Mouse (Mus musculus) lung, postnatal 36 days (tissue): Measurements from ENCODE around the gene Gm2a.
"Not testable (repeated sequence)": the region's sequence is repeated elsewhere in the genome, so short reads cannot be mapped to it uniquely, and the experiment has no call there.

Experiments
- DNase-seq: peaks from one replicate; pipeline ENCODE4 v3.0.0; 2022; ENCODE audit warnings: mixed read lengths

Gm2a gene

DNA sequence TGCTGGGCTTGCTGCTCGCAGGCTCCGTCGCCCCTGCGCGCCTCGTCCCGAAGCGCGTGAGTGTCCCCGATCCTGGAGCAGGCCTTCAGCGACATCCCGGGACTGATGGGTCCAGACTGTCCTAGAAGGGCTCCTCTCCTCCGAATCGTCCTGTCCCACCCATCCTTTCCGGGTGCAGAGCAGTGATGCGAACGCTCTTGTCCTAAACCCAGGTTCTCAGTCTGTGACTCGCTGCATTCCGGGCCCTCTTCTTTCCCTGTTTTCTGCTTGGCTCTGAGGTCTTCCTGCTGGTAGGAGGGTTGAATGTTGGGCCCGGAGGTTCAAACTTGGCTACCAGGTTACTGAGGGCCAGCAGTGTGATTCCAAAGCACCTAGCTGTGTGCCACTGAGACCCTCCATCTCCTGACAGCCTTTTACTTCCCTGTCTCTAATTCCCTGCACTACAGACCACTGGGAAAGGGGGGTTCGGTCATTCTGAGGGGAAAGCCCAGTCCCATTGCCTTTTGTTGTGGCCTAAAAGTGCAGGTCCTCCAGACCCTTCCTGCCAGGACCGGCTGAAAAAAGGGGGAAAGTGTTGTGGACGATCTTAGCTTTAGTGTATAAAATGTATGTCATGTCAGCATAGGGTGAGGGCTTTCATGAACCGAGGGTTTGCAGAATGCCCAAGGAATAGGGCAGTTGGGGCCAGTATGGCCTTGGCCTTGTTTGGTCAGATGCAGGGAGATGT, 437 bp downstream of the Gm2a start:
- peak; percentile 22 for DNase-seq

DNA sequence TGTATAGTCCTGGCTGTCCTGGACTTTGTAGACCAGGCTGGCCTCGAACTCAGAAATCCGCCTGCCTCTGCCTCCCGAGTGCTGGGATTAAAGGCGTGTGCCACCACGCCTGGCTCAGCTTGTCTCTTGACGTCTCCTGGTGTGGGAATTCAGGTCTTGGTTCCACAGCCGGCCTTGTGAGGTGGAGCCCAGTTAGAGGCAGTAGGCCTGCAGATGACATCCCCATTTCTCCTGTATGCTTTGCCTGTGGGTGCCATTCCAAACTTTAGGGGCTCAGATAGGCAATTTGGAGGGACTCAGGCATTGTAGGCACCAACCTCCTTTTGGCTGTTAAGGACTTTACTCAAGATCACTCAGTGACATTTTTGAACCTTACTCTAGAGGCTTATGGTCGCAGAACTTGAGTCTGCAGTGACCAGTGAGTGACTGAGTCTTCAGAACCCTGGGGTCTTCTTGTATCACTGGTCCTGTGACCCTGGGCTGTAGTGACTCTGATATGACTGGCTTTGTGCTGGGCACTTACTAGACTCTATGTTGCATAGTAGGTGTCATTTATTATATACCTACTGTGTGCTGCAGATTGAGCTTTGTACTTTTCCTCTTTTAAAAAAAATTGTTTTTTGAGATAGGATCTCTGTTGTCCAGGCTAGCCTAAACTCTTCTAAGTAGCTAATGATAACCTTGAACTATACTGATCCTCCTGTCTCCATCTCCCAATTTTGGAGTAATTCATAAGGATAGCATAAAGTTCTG, 1.3 kb downstream of the Gm2a start:
- no peak for DNase-seq

DNA sequence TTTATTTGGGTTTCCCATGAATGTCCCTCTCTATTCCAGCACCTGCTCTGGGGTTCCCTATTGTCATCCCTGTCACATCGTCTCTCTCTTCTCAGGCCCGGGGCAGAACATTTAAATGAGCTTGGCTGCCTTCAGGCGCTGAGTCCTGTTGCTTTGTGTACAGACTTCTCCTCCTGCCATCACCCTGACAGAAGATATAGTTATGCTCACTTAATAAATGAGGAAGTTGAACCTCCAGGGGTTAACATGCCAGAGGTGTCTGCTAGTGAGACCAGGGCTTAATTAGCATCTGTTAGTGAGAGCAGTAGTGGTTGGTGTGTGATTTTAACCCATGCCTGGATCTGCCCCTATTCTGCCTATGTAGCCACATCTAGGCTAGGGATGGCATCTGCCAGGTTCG, 2.0 kb downstream of the Gm2a start:
- no peak for DNase-seq

DNA sequence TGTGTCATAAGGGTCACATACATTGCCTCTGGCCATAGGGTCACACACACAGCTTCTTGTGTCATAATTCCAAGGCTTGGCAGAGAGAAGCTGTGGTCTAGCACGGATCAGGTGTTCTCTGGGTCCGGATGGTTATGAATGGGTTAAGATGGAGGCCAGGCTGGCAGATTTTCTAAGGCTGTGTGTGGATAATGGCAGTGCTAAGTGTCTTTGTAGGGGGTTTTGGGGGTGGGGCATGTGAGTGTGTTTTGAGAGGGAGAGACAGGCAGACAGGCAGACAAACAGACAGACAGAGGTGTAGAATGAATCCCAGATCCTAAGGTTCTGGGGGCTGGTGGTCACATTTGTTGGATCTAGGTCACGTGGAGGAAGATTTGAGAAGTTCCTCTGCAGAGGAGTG, 4.1 kb downstream of the Gm2a start:
- no peak for DNase-seq

DNA sequence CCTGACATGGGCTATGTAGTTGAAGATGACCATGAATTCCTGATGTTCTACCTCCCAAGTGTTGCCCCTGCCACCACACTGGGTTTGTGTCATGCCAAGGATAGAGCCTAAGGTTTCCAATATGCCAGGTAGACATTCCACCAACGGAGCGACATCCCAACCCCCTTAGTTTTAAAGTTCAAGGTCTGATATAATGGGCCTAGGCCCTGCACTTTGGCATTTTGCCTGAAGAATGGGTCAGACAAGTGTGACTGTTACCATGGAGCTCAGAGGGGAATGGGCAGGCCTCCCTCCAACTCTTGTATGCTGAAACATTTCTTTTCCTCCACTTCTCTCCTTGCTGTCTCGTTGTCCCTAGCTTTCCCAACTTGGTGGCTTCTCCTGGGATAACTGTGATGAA, 5.3 kb downstream of the Gm2a start:
- DNase-seq = no peak

DNA sequence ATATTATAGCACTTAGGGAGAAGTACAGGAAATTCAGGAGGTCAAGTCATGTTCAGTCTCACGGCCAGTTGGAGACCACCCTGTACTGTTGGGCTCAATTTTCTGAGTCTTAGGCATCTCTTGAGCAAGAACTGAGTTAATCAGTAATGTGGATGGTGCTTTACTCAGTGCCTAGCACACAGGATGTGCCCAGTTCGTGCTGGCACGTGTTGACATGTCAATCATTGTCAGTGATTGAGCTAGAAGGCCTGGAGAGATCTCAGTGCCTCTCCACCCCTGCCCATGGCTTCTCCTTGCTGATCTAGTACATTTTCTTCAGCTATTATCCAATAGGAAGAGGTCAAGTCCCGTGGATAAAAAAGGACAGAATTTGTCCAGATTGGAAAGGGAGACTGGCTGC, 7.5 kb downstream of the Gm2a start:
- no peak for DNase-seq

DNA sequence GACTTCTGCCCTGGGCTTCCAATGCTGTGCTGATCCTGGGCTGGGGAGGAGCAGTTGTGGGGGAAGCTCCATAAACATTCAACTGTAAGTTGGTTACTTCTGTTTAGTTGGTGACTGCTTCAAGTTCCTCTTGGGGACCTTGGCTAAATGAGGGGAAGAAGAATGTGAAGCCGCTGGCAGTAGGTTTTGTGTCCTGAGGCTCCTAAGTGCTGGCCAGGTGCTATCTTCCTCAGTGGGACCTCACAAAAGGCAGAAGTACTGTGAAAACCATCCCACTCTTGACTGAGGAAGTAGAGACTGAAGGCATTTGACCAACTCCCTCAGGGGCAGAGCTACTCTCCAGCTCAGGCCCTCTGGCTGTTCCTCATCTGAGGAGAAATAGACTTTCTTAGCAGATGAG, 8.7 kb downstream of the Gm2a start:
- peak; percentile 23 for DNase-seq

DNA sequence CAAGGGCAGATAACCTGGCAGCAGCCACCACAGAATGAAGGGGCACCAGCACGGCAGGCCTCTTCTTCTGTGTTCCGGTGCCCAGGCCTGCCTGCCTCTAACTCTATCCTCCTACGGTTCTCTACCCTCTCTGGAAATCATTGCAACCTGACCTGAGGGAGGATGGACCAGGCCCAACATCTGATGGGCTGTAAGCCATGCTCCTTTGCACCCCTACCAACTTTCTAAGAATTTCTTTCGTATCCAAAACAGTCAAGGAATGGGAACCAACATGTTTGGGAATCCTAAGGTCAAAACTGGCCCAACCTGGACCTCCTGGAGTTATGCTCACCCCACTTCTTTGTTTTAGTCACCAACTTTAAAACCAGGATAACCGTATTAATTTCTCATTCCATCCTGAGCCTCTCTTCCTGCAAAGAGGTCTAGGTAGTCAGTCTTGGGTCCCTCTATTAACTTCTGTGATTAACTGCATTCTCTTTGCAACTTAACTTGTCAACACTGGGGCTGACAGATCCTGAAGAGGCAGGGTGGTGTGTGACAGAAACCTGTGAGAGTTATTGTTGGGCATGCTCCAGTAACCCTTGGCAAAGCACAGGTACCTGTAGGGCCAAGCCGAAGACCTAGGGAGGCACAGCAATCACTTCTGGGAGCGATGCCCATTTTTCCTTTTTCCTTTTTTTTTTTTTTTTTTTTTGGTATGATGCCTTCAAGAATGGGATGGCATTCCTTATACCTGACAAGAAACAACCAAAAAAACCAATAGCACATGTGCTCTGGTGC, 11.8 kb downstream of the Gm2a start:
- DNase-seq = no peak

DNA sequence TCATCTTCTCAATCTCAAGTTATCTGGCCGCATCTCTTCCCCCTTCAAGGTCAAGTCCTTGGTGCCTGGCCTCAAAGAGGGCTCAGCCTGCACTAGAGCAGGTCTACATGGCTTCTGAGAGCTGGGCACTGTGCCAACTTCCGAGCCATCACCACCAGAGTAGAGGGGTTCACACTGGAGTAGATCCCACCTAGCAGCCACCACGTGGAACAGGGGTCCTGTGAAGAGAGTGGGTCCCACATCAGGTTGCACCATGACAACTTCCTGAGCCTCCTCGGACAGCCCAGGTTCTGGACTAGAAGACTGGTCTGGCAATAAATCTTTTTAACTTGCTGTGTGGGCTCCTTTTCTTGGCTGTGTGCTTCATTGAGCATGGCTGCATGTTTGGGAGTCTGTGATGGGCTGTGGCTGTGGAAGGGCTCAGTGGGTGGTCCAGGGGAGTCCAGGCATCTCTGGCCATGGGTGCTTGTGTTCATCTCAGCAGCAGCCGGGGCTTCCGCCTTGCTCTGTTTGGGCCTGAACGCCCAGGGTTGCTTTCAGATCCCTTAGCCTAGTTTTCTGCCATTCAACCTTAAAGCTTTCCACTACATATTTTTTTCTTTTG, 12.8 kb downstream of the Gm2a start:
- DNase-seq = no peak

DNA sequence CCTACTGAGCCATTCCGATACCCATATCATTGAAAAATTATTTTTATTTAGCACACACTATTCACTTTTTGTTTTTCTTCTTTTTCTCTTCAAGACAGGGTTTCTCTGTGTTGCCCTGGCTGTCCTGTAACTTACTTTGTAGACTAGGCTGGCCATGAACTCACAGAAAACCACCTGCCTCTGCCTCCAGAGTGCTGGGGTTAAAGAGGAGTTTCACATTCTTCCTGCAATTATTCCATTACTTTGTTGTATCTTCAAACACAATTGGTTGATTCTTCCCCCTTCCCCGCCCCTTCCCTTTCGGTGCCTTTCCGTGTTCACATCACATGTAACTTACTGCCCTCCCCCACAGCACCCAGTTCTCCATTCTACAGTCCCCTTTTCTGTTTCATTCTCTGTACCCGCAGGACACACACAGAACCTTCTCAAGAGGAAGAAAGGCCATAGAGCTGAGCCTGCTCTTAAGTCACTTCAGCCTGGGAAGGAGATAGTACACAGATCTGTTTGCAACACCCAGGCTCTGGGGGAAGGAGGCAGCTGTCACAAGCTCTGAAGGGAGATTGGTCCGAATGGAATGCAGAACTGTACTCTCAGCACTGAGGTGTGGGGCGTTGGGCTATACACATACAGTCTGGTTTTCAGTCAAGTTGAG, 15.4 kb downstream of the Gm2a start:
- DNase-seq = peak; percentile 79

DNA sequence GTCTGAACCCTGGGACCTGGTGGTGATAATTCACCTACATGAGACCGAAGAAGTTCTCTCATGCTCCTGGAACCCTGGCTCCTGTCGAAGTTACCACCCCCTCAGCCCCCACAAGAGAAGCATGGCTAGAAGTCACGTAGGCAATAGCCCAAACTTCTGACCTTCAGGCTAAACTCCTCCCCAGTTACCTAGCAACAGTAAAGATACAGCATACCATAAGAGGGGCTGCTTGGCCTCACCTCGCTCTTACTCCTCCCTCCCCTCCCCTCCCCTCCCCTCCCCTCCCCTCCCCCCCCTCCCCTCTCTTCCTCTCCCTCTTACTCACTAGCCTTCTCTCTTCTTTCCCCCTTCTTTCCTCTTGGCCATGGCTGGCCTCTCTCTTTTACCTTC, 15.9 kb downstream of the Gm2a start:
- DNase-seq = not testable (repeated sequence)

DNA sequence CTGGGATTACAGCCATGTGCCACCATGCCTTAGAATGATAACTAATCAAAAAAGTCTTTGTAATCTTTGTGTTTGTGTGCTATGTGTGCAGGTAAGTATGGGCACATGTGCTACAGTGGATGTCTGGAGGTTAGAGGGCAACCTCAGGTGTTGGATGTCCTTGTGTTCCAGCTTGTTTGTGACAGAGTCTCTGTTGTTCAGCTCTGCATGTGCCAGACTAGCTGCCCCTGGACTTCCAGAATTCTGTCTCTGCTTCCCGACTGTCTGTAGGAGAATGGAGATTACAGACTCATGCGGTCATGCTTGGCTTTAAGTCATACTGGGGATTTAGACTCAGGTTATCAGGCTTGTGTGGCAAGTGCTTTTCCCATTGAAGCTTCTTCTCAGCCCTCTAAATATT, 16.4 kb downstream of the Gm2a start:
- no peak for DNase-seq

DNA sequence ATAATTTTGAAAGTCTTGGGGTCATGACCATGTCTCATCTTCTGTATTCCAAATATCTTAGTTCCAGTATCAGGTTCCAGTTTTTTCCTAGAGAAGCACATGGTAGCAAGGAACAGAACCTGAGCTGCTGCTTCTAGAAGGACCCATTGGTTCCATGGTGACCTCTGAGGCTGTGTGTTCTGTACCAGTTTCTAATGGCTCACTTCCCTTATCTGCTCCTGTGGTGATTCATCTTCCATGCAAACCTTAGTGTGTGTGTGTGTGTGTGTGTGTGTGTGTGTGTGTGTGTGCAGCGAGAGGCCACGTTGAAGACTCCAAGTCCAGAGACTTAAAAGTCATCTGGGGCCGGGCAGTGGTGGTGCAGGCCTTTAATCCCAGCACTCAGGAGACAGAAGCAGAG, 18.1 kb downstream of the Gm2a start:
- DNase-seq = no peak

DNA sequence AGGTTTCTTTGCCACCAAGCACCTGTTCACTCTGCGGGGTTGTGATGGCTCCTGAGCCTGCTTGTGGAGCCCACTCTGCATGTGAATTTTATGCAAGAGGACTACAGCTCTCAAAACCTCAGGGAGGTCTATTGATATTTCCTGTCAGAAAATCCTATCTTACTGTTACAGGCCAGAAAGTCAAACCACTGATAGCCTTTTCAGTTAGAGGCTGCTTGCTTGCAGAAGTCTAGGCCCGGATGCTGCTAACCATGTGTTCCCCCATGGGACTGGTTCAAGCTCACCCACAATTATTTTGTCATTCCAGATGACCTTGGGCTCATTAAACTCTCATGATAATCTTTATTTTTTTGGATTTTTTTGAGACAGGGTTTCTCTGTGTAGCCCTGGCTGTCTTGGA, 19.1 kb downstream of the Gm2a start:
- DNase-seq = no peak

DNA sequence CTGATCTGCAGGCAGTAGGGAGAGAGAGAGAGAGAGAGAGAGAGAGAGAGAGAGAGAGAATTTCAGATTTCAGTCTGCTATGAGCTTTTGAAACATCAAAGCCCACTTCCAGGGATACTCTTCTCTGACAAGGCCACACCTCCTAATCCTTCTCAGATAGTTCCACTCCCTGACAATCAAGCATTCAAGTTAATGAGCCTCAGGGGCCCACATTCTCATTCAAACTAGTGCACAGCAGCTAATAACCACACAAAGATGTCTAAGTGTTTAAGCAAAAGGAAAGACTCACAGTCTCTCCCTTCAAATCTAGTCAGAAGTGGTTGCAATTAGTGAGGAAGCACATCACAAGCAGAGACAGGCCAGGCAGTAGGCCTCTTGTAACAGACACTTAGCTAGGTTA, 22.4 kb downstream of the Gm2a start:
- no peak for DNase-seq

DNA sequence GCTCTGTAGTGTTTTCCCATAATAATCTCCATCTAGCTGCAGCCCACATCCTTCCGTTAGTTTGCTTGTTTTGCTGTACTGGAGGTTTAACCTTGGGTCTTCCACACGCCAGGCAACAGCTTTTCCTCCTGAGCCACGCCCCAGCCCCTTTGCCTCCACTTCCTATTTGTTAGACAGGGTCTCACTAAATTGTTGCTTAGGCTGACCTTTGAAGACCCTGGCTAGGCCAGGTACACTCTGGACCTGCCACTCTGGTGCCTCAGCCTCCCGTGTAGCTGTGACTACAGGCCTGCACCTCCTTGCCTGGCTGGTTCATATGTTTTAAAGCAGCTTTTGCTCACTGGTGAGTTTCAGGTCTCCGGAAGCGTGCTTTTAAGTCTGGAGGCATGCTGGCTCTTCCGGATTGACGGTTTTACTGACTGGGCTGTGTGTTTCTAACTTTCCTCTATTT, 22.9 kb downstream of the Gm2a start:
- DNase-seq = no peak

DNA sequence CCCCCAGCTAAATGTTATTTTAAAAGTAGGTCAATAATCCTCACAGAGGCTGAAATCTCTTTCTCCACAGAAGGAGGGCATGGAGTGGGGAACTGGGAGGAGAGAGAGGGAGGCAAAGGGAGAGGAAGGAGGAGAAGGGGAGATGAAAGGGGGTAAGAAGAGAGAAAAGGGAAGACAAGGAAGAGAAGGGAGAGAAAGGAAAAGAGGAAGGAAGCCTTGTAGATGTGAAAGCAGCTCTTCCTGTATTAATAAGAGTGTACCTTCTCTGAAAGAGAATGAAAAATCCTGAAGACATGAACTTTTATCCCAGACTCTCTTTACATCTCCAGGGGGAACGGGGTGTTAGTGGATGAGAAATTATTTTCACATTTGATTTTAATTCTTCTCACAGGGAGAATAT, 23.5 kb downstream of the Gm2a start:
- DNase-seq = no peak

DNA sequence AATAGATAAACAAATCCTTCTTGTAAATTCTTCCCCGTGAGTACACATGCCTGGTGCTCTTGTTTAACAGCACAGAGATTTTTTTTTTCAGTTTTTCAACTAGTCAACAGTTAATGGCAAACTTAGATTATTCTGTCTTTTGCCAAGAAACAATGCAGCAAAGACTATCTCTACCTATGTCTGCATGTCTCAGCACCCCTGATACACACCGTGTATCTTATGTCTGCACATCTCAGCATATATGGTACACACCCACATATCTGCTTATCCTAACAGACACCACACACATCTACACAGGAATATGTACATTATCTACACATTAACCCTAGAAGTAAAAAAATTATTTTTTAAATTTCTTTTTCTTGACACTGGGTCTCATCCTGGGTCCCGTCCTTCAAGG, 28.7 kb downstream of the Gm2a start:
- no peak for DNase-seq

DNA sequence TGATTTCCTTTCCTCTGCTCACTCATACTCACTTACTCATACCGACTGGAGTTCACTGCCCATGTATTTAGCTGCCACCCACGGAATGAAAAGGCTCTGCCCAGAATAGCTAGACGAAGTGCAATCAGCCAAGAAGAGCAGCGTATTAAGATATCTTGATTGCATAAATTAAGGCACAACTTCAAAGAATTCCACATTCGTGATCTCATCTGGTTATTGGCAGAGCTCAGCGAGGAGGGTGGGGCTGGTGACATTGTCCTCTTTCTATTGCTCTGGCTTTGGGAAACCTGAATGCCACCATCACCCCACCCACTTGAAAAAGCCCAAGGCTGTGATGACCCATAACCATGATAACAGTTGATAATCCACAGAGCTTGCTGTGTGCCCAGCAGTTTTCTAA, 30.0 kb downstream of the Gm2a start:
- no peak for DNase-seq

DNA sequence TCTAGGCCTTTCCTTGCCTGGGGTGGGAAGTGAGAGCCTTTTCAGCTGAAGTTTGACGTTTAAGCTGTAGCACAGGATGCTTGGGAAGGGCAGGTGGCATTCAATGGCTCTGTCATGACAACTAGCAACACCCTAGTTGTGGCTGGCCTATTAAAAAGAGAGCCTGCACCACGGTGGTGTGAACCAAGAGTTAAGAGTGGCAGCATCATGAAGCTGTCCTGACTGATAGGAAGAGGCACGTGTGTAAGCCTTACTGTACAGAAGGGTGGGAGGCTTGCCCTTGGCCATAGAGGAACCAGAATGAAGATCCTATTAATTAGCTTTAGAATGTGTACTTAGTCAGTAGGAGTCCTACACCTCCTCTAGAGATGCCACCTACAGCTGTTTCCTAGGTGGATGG, 30.5 kb downstream of the Gm2a start:
- DNase-seq = no peak

DNA sequence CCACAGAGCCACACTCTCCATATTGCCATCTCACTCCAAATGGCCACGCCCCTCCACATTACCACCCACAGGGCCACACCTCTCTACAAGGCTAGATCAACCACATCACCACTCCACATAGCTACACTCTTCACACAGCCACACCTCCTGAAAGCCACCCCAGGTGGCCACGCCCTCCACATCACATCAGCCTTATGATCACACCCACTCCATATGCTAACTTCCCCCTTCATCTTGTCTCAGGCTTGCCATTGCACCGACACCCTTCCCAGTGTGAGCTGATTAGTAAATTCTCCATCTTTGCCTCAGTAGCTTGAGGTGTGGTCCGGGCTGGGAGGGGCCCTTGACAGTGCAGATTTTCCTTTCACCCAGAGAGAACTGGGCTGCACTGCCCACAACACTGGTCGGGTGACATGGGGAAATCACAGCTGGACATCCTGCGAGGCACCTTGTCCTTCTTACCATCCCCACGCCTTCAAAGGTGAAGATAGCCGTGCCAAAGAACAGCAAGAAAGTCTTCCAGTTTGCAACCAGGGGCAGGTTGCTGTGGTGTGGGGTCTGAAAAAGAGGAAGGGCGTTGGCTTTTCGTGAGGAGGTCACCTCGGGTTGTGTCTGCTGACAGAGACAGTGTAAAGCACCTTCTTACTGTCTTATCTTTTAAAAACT, 33.3 kb downstream of the Gm2a start:
- peak; percentile 65 for DNase-seq

DNA sequence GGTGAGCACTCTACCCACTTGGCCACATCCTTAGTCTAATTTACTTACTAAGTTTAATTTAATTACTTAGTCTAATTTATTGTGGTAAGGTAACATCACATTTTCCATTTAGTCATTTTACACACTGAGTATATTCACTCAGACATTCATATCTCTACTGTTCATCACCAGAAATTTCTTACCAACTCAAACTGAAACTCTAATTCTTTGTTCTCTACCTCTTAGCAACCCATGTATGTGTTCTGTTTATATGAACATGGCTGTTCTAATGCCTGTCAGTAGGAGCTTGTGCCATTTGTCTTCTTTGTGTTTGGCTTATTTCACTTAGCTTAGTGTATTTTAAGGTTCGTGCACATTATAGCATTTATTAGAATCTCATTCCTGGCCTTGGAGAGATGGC, 34.0 kb downstream of the Gm2a start:
- DNase-seq = no peak
